Mouse (Mus musculus) ES-E14 (cell line): ENCODE measurements at regions not wholly inside any gene's neighbourhood (a gene's known extent, or its start where the extent isn't known, plus 50 kb on each side); places are given as distances from the start of the nearest gene placed in this dataset.

Source experiments
- CHD2 ChIP-seq: IDR thresholded peaks from 2 replicates; pipeline ENCODE4 v1.6.1; 2014; ENCODE audit warnings: mild to moderate bottlenecking, low read depth, low read length, inconsistent platforms
- HCFC1 ChIP-seq: IDR thresholded peaks from 2 replicates; pipeline ENCODE4 v1.6.1; 2012; ENCODE audit warnings: low read length, inconsistent platforms, borderline replicate concordance; ENCODE audit not compliant: insufficient read depth
- MAFK ChIP-seq: IDR thresholded peaks from 2 replicates; pipeline ENCODE4 v1.6.1; 2014; ENCODE audit warnings: mild to moderate bottlenecking, low read depth, low read length, inconsistent platforms; ENCODE audit not compliant: insufficient read depth
- ZC3H11A ChIP-seq: IDR thresholded peaks from 2 replicates; pipeline ENCODE4 v1.6.1; 2012; ENCODE audit warnings: low read depth, mild to moderate bottlenecking, inconsistent platforms, low read length, borderline replicate concordance
- ZNF384 ChIP-seq: IDR thresholded peaks from 2 replicates; pipeline ENCODE4 v1.6.1; 2012; ENCODE audit warnings: low read depth, low read length, inconsistent platforms

- TF ChIP-seq CHD2: no peak
- TF ChIP-seq ZNF384: no peak
- TF ChIP-seq ZC3H11A: no peak
- no peak for TF ChIP-seq MAFK
- TF ChIP-seq HCFC1: no peak
These were observed 562.8 kb upstream of the Tle4 start for GRCm38 (mm10) chr19:15160641-15161040.
